Mouse (Mus musculus) mammary gland, adult 2 months (tissue): Measurements from ENCODE around the gene Hlx. TPM values are rescaled to one million over a fixed set of nuclear protein-coding genes. Genes with fewer than 3 reads are reported as not detected.

ENCODE experiments used
- polyA plus RNA-seq: library from polyadenylated mRNA; depleted of rRNA; stranded (reverse); fragments of >200 nt; gene quantifications from 2 replicates; pipeline ENCODE4 v1.2.3, GENCODE M21; 2012; ENCODE audit warnings: low replicate concordance; rRNA removed

Gene Hlx
- 22.5 and 55.0 TPM in 2 replicates for polyA plus RNA-seq

DNA sequence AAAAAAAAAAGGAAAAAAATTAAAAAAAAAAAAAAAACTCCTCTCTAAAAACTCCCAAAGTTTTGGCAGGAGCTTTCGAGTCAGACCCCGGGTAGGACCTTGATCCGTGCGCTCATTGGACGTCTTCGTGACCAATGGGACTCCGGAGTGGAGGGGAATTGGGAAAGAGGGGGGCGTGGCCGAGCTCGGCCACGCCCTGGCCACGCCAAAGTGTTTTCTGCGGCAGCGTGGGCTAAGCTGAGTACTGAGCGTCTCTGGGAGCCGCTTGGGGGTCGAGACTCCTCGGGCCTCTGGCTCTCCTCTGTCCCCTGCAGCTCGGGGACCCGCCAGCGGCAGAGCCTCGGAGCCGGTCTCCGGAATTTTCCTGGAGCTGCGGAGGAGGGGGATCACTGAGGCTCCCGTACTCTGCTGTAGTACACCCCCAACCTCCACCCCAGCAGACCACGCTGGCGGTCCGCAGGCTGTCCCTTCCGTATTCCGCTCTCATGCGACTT is at the start of gene Hlx:
Gene Hlx (minus strand): TSS at position 64 of the 494 bp plus-strand sequence.

Other genes starting within 250 kb of the Hlx start
- 16.6 and 28.3 TPM in 2 replicates for gene Marc1, start 78.7 kb upstream of the Hlx start, polyA plus RNA-seq
- gene Marc2, start 113.8 kb upstream of the Hlx start, polyA plus RNA-seq: 135 and 155 TPM in 2 replicates
- gene C130074G19Rik, start 150.6 kb upstream of the Hlx start, polyA plus RNA-seq: 32.3 and 34.0 TPM in 2 replicates